Mouse (Mus musculus) ES-Bruce4 (cell line): ENCODE measurements around the gene Cdc14a.

Source experiments
- CTCF ChIP-seq: IDR thresholded peaks from one replicate; pipeline ENCODE4 v1.8.1; 2011; ENCODE audit warnings: low read depth, low read length
- POLR2A ChIP-seq: IDR thresholded peaks from one replicate; pipeline ENCODE4 v1.8.1; 2011; ENCODE audit warnings: low read length; ENCODE audit not compliant: insufficient read depth

GRCm38 (mm10) chr3:116422074-116422473 lies 1.8 kb downstream of the Cdc14a start:
- TF ChIP-seq CTCF = no peak
- TF ChIP-seq POLR2A = no peak
